Mouse (Mus musculus) hindbrain, postnatal 0 days (tissue): ENCODE data around the gene Rpl26. TPM values are rescaled to one million over a fixed set of nuclear protein-coding genes. Genes with fewer than 3 reads are reported as not detected.

Experiments used
- ATAC-seq: fragments of 200-750 bp; cut with Nextera tagmentation; 2 replicates; pipeline ENCODE4 v1.8.0; 2017; ENCODE audit warnings: mild to moderate bottlenecking, moderate TSS enrichment, moderate library complexity
- DNase-seq: peaks from one replicate; pipeline ENCODE4 v3.0.0-alpha.2; 2015; ENCODE audit warnings: low spot score
- H3K27ac ChIP-seq: fragments of 300-500 bp; sonication (generic); 2 replicates; pipeline ENCODE4 v1.5.1; 2014; ENCODE audit warnings: mild to moderate bottlenecking
- H3K27me3 ChIP-seq: fragments of 300-500 bp; sonication (generic); 2 replicates; pipeline ENCODE4 v1.6.1; 2014; ENCODE audit warnings: low read length, mixed read lengths; ENCODE audit not compliant: insufficient read depth
- H3K36me3 ChIP-seq: fragments of 300-500 bp; sonication (generic); 2 replicates; pipeline ENCODE4 v1.6.1; 2014; ENCODE audit warnings: low read length, mixed read lengths; ENCODE audit not compliant: insufficient read depth
- H3K4me1 ChIP-seq: fragments of 300-500 bp; sonication (generic); 2 replicates; pipeline ENCODE4 v1.6.1; 2014; ENCODE audit warnings: antibody characterized with exemption, low read length, mixed read lengths; ENCODE audit not compliant: insufficient read depth
- H3K4me2 ChIP-seq: fragments of 300-500 bp; sonication (generic); 2 replicates; pipeline ENCODE4 v1.6.1; 2014; ENCODE audit warnings: low read depth, mild to moderate bottlenecking, low read length, moderate library complexity, mixed read lengths
- H3K4me3 ChIP-seq: fragments of 300-500 bp; sonication (generic); 2 replicates; pipeline ENCODE4 v1.5.1; 2014; ENCODE audit warnings: low read length
- H3K9ac ChIP-seq: fragments of 300-500 bp; sonication (generic); replicated peaks from 2 replicates; pipeline ENCODE4 v1.6.1; 2014; ENCODE audit warnings: mild to moderate bottlenecking, low read length, moderate library complexity, mixed read lengths
- H3K9me3 ChIP-seq: fragments of 300-500 bp; sonication (generic); 2 replicates; pipeline ENCODE4 v1.6.1; 2016; ENCODE audit warnings: low read length, mixed read lengths
- CTCF ChIP-seq: IDR thresholded peaks from 2 replicates; pipeline ENCODE4 v1.5.1; 2016; ENCODE audit warnings: antibody characterized with exemption, control low read depth, low read depth
- WGBS: fragments of 180-500 bp; shearing (Covaris S2); extraction: QIAGEN DNeasy Blood & Tissue Kit; methylation state at CpG from one replicate; pipeline ENCODE4 v1.1.7; 2014; 5-methylcytosine and 5-hydroxymethylcytosine counted together
- polyA plus RNA-seq: library from polyadenylated mRNA; unstranded; fragments of >200 nt; fragmentation: Nextera tagmentation; extraction: Ambion mirVana; gene quantifications from 2 replicates; pipeline ENCODE4 v1.2.1, GENCODE M21; 2015
- total RNA-seq: library from RNA; depleted of rRNA; stranded (reverse); fragments of >200 nt; gene quantifications from 2 replicates; pipeline ENCODE4 v1.2.3, GENCODE M21; 2014

Gene Rpl26
- total and polyA plus RNA-seq, 2 experiments from 2014 or later = 608 to 1,103 TPM

- Histone ChIP-seq H3K4me3 (no peak overlapping the region), H3K4me2 (no peak overlapping the region), H3K27me3 (no peaks in the 10 kb centered on the region), H3K9ac (no peak overlapping the region), H3K27ac (no peak overlapping the region), H3K9me3 (no peaks in the 10 kb centered on the region), H3K36me3 (peaks cover 30% of the 10 kb centered on the region; the same call in 1 of the 2 replicates), H3K4me1 (no peaks in the 10 kb centered on the region)
- DNase-seq (no peak), ATAC-seq (no peak)
- 89% methylated on average over 2 of the region's 2 CpGs for WGBS
- no peak for TF ChIP-seq CTCF
Observed at GRCm38 (mm10) chr11:68903775-68904174, 2.4 kb downstream of the Rpl26 start.

GRCm38 (mm10) chr11:68904375-68905137, 3.2 kb downstream of the Rpl26 start:
- no peak overlapping the region for H3K9ac ChIP-seq
- 79% methylated on average over 8 of the region's 8 CpGs for WGBS
- DNase-seq = peak; percentile 88
- H3K27me3 ChIP-seq = no peaks in the 10 kb centered on the region
- H3K4me3 ChIP-seq = no peak overlapping the region
- 0 out of 2 replicates have a peak, but pooled peaks have one; percentile 28 for ATAC-seq
- H3K4me1 ChIP-seq = no peaks in the 10 kb centered on the region
- no peak overlapping the region for H3K27ac ChIP-seq
- no peak overlapping the region for H3K4me2 ChIP-seq
- no peaks in the 10 kb centered on the region for H3K9me3 ChIP-seq
- H3K36me3 ChIP-seq = peaks cover 30% of the 10 kb centered on the region; the same call in 1 of the 2 replicates
- peak; percentile 81 for TF ChIP-seq CTCF

- TF ChIP-seq CTCF = no peak
- Histone ChIP-seq H3K27ac (no peak overlapping the region), H3K27me3 (no peaks in the 10 kb centered on the region), H3K4me3 (no peak overlapping the region), H3K9ac (no peak overlapping the region), H3K9me3 (no peaks in the 10 kb centered on the region), H3K4me1 (no peaks in the 10 kb centered on the region), H3K36me3 (peaks cover 30% of the 10 kb centered on the region; the same call in 1 of the 2 replicates), H3K4me2 (no peak overlapping the region)
- DNase-seq = no peak
- no peak for ATAC-seq
- WGBS = 83% methylated on average over 3 of the region's 3 CpGs
Observed at GRCm38 (mm10) chr11:68905138-68905531, 3.8 kb downstream of the Rpl26 start.

- WGBS = 92% methylated on average over 9 of the region's 9 CpGs
- H3K4me2 ChIP-seq = no peak overlapping the region
- H3K27me3 ChIP-seq = no peaks in the 10 kb centered on the region
- peaks cover 30% of the 10 kb centered on the region; the same call in 1 of the 2 replicates for H3K36me3 ChIP-seq
- no peak for TF ChIP-seq CTCF
- H3K4me1 ChIP-seq = no peaks in the 10 kb centered on the region
- DNase-seq (no peak), ATAC-seq (no peak)
- no peaks in the 10 kb centered on the region for H3K9me3 ChIP-seq
- H3K4me3 ChIP-seq = no peak overlapping the region
- no peak overlapping the region for H3K27ac ChIP-seq
- no peak overlapping the region for H3K9ac ChIP-seq
Observed at GRCm38 (mm10) chr11:68905665-68906460, 4.5 kb downstream of the Rpl26 start.

GRCm38 (mm10) chr11:68906461-68906790, 5.0 kb downstream of the Rpl26 start:
- H3K9me3 ChIP-seq = no peaks in the 10 kb centered on the region
- no peaks in the 10 kb centered on the region for H3K27me3 ChIP-seq
- no peak for TF ChIP-seq CTCF
- H3K36me3 ChIP-seq = peaks cover 30% of the 10 kb centered on the region; the same call in 1 of the 2 replicates
- no peak overlapping the region for H3K27ac ChIP-seq
- H3K4me1 ChIP-seq = no peaks in the 10 kb centered on the region
- 0 out of 2 replicates have a peak, but pooled peaks have one; percentile 25 for ATAC-seq
- H3K9ac ChIP-seq = no peak overlapping the region
- 43% methylated on average over 4 of the region's 4 CpGs for WGBS
- DNase-seq = peak; percentile 53
- no peak overlapping the region for H3K4me2 ChIP-seq
- H3K4me3 ChIP-seq = no peak overlapping the region

- no peaks in the 10 kb centered on the region for H3K27me3 ChIP-seq
- H3K4me2 ChIP-seq = no peak overlapping the region
- H3K9me3 ChIP-seq = no peaks in the 10 kb centered on the region
- no peak overlapping the region for H3K4me3 ChIP-seq
- H3K27ac ChIP-seq = no peak overlapping the region
- H3K4me1 ChIP-seq = no peaks in the 10 kb centered on the region
- no peak for DNase-seq
- peaks cover 30% of the 10 kb centered on the region; the same call in 1 of the 2 replicates for H3K36me3 ChIP-seq
- no peak overlapping the region for H3K9ac ChIP-seq
- no peak for ATAC-seq
- WGBS = 66% methylated on average over 3 of the region's 3 CpGs
- no peak for TF ChIP-seq CTCF
Observed at GRCm38 (mm10) chr11:68907251-68907650, 5.9 kb downstream of the Rpl26 start.
